Mouse (Mus musculus): ENCODE measurements at regions not wholly inside any gene's neighbourhood (a gene's known extent, or its start where the extent isn't known, plus 50 kb on each side); places are given as distances from the start of the nearest gene placed in this dataset.

GRCm38 (mm10) chr12:27160063-27160686 is 182.2 kb downstream of the Sox11 start:
- Histone ChIP-seq H3K4me1 (replicated peaks; ENCODE audit: control insufficient read depth, insufficient read depth, low read length) (peaks cover 11% of the 10 kb centered on the region), H3K36me3 (ENCODE audit: control insufficient read depth, insufficient read depth, low read length) (no peaks in the 10 kb centered on the region), H3K27me3 (ENCODE audit: control insufficient read depth, insufficient read depth, low read length) (no peaks in the 10 kb centered on the region), H3K9ac (ENCODE audit: low read length) (no peak overlapping the region), H3K4me2 (ENCODE audit: low read depth, low read length, severe bottlenecking) (no peak overlapping the region), H3K9me3 (ENCODE audit: control insufficient read depth, low read length) (no peaks in the 10 kb centered on the region), H3K4me3 (ENCODE audit: low read depth, low read length) (no peak overlapping the region), H3K27ac (ENCODE audit: low read depth, low read length) (no peak overlapping the region)
- WGBS, result 82% methylated on average over 18 of the region's 18 CpGs
- DNase-seq (ENCODE audit: low spot score), result no peak
- no peak for ATAC-seq (replicated peaks; ENCODE audit: low FRiP score)

GRCm38 (mm10) chr12:27159416-27160062 is 182.8 kb downstream of the Sox11 start:
- H3K4me2 ChIP-seq (ENCODE audit: low read depth, low read length, severe bottlenecking), result no peak overlapping the region
- H3K36me3 ChIP-seq (ENCODE audit: control insufficient read depth, insufficient read depth, low read length), result no peaks in the 10 kb centered on the region
- no peak overlapping the region for H3K27ac ChIP-seq (ENCODE audit: low read depth, low read length)
- H3K27me3 ChIP-seq (ENCODE audit: control insufficient read depth, insufficient read depth, low read length), result no peaks in the 10 kb centered on the region
- ATAC-seq (replicated peaks; ENCODE audit: low FRiP score) (no peak), DNase-seq (ENCODE audit: low spot score) (no peak)
- 77% methylated on average over 8 of the region's 8 CpGs for WGBS
- H3K9ac ChIP-seq (ENCODE audit: low read length), result no peak overlapping the region
- H3K4me3 ChIP-seq (ENCODE audit: low read depth, low read length), result no peak overlapping the region
- H3K9me3 ChIP-seq (ENCODE audit: control insufficient read depth, low read length), result no peaks in the 10 kb centered on the region
- peaks cover 15% of the 10 kb centered on the region for H3K4me1 ChIP-seq (replicated peaks; ENCODE audit: control insufficient read depth, insufficient read depth, low read length)

- WGBS, result 4% methylated on average over 13 of the region's 13 CpGs
- Histone ChIP-seq H3K4me2 (ENCODE audit: low read depth, low read length, severe bottlenecking) (peak overlapping the region; percentile 34; the same call in 1 of the 2 replicates), H3K27ac (ENCODE audit: low read depth, low read length) (peak overlapping the region; percentile 91), H3K4me1 (replicated peaks; ENCODE audit: control insufficient read depth, insufficient read depth, low read length) (peaks cover 36% of the 10 kb centered on the region), H3K27me3 (ENCODE audit: control insufficient read depth, insufficient read depth, low read length) (no peaks in the 10 kb centered on the region), H3K9ac (ENCODE audit: low read length) (peak overlapping the region; percentile 21; the same call in 1 of the 2 replicates), H3K36me3 (ENCODE audit: control insufficient read depth, insufficient read depth, low read length) (no peaks in the 10 kb centered on the region), H3K9me3 (ENCODE audit: control insufficient read depth, low read length) (no peaks in the 10 kb centered on the region), H3K4me3 (ENCODE audit: low read depth, low read length) (no peak overlapping the region)
- ATAC-seq (replicated peaks; ENCODE audit: low FRiP score) (peak; percentile 93), DNase-seq (ENCODE audit: low spot score) (peak; percentile 86)
Observed at GRCm38 (mm10) chr12:27150871-27151853, 191.2 kb downstream of the Sox11 start.

- WGBS, result 70% methylated on average over 8 of the region's 8 CpGs
- DNase-seq (ENCODE audit: low spot score), result no peak
- peaks cover 17% of the 10 kb centered on the region for H3K4me1 ChIP-seq (replicated peaks; ENCODE audit: control insufficient read depth, insufficient read depth, low read length)
- H3K4me3 ChIP-seq (ENCODE audit: low read depth, low read length), result no peak overlapping the region
- no peak for ATAC-seq (replicated peaks; ENCODE audit: low FRiP score)
- H3K4me2 ChIP-seq (ENCODE audit: low read depth, low read length, severe bottlenecking), result no peak overlapping the region
- H3K36me3 ChIP-seq (ENCODE audit: control insufficient read depth, insufficient read depth, low read length), result no peaks in the 10 kb centered on the region
- no peak overlapping the region for H3K9ac ChIP-seq (ENCODE audit: low read length)
- no peak overlapping the region for H3K27ac ChIP-seq (ENCODE audit: low read depth, low read length)
- H3K9me3 ChIP-seq (ENCODE audit: control insufficient read depth, low read length), result no peaks in the 10 kb centered on the region
- H3K27me3 ChIP-seq (ENCODE audit: control insufficient read depth, insufficient read depth, low read length), result no peaks in the 10 kb centered on the region
Observed at GRCm38 (mm10) chr12:27143310-27143709, 199.1 kb downstream of the Sox11 start.

GRCm38 (mm10) chr12:27140335-27140702 is 202.1 kb downstream of the Sox11 start:
- peak overlapping the region; percentile 95 for H3K27ac ChIP-seq (ENCODE audit: low read depth, low read length)
- H3K4me3 ChIP-seq (ENCODE audit: low read depth, low read length), result no peak overlapping the region
- peaks cover 21% of the 10 kb centered on the region for H3K4me1 ChIP-seq (replicated peaks; ENCODE audit: control insufficient read depth, insufficient read depth, low read length)
- peak overlapping the region; percentile 18; the same call in 1 of the 2 replicates for H3K4me2 ChIP-seq (ENCODE audit: low read depth, low read length, severe bottlenecking)
- ATAC-seq (replicated peaks; ENCODE audit: low FRiP score) (peak; percentile 85), DNase-seq (ENCODE audit: low spot score) (peak; percentile 86)
- H3K9me3 ChIP-seq (ENCODE audit: control insufficient read depth, low read length), result no peaks in the 10 kb centered on the region
- WGBS, result 3% methylated on average over 5 of the region's 5 CpGs
- no peaks in the 10 kb centered on the region for H3K27me3 ChIP-seq (ENCODE audit: control insufficient read depth, insufficient read depth, low read length)
- no peaks in the 10 kb centered on the region for H3K36me3 ChIP-seq (ENCODE audit: control insufficient read depth, insufficient read depth, low read length)
- no peak overlapping the region for H3K9ac ChIP-seq (ENCODE audit: low read length)

GRCm38 (mm10) chr12:27139683-27140334 is 202.6 kb downstream of the Sox11 start:
- ATAC-seq (replicated peaks; ENCODE audit: low FRiP score) (peak; percentile 75), DNase-seq (ENCODE audit: low spot score) (peak; percentile 63)
- no peaks in the 10 kb centered on the region for H3K27me3 ChIP-seq (ENCODE audit: control insufficient read depth, insufficient read depth, low read length)
- peak overlapping the region; percentile 62 for H3K9ac ChIP-seq (ENCODE audit: low read length)
- peak overlapping the region; percentile 95 for H3K27ac ChIP-seq (ENCODE audit: low read depth, low read length)
- WGBS, result 26% methylated on average over 12 of the region's 13 CpGs
- H3K36me3 ChIP-seq (ENCODE audit: control insufficient read depth, insufficient read depth, low read length), result no peaks in the 10 kb centered on the region
- no peak overlapping the region for H3K4me3 ChIP-seq (ENCODE audit: low read depth, low read length)
- H3K4me1 ChIP-seq (replicated peaks; ENCODE audit: control insufficient read depth, insufficient read depth, low read length), result peaks cover 21% of the 10 kb centered on the region
- H3K9me3 ChIP-seq (ENCODE audit: control insufficient read depth, low read length), result no peaks in the 10 kb centered on the region
- H3K4me2 ChIP-seq (ENCODE audit: low read depth, low read length, severe bottlenecking), result peak overlapping the region; percentile 33

- peaks cover 21% of the 10 kb centered on the region for H3K4me1 ChIP-seq (replicated peaks; ENCODE audit: control insufficient read depth, insufficient read depth, low read length)
- DNase-seq (ENCODE audit: low spot score), result peak; percentile 62
- H3K9me3 ChIP-seq (ENCODE audit: control insufficient read depth, low read length), result no peaks in the 10 kb centered on the region
- peak overlapping the region; percentile 95 for H3K27ac ChIP-seq (ENCODE audit: low read depth, low read length)
- peak; percentile 69; the same call in 1 of the 2 replicates for ATAC-seq (replicated peaks; ENCODE audit: low FRiP score)
- no peaks in the 10 kb centered on the region for H3K27me3 ChIP-seq (ENCODE audit: control insufficient read depth, insufficient read depth, low read length)
- H3K4me2 ChIP-seq (ENCODE audit: low read depth, low read length, severe bottlenecking), result peak overlapping the region; percentile 33; the same call in 1 of the 2 replicates
- no peaks in the 10 kb centered on the region for H3K36me3 ChIP-seq (ENCODE audit: control insufficient read depth, insufficient read depth, low read length)
- WGBS, result 61% methylated on average over 13 of the region's 13 CpGs
- peak overlapping the region; percentile 62 for H3K9ac ChIP-seq (ENCODE audit: low read length)
- no peak overlapping the region for H3K4me3 ChIP-seq (ENCODE audit: low read depth, low read length)
Observed at GRCm38 (mm10) chr12:27138663-27139633, 203.4 kb downstream of the Sox11 start.

Measured in forebrain, embryonic 11.5 days (tissue).